Mouse (Mus musculus) kidney, adult 9 months (tissue): ENCODE measurements around the gene Mprip.

Source experiments
- DNase-seq: peaks from one replicate; pipeline ENCODE4 v3.0.0; 2022

Mprip gene

GRCm38 (mm10) chr11:59808170-59808960 is 147.3 kb downstream of the Mprip start:
- peak; percentile 11 for DNase-seq

DNA sequence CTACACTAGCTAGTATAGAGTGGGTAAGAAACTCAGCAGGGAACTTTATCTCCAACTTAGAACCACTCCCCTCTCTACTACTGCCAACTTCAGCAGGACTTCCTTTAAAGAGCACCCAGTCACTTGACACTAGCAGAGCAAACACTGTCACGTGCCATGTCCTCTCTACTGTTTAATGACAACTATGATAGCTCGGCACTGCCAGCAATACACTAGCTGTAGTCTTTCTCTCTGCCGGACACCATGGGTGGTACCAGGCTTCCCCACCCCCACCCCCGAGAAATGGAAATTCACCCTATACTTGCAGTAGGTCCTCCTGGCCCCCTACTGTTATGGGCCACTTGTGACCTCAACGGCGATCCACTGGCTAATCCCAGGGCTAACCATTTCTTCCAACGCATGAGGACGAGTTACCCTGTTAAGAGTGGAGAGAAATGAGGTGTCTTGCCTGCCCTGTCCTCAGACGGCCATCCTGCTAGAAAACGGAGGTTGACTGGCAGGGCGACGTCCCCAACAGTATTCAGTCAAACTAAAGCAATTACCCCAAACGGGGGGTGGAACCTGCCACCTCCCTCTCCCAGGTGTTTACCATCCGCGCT is 148.1 kb downstream of the Mprip start:
- DNase-seq = peak; percentile 75

DNA sequence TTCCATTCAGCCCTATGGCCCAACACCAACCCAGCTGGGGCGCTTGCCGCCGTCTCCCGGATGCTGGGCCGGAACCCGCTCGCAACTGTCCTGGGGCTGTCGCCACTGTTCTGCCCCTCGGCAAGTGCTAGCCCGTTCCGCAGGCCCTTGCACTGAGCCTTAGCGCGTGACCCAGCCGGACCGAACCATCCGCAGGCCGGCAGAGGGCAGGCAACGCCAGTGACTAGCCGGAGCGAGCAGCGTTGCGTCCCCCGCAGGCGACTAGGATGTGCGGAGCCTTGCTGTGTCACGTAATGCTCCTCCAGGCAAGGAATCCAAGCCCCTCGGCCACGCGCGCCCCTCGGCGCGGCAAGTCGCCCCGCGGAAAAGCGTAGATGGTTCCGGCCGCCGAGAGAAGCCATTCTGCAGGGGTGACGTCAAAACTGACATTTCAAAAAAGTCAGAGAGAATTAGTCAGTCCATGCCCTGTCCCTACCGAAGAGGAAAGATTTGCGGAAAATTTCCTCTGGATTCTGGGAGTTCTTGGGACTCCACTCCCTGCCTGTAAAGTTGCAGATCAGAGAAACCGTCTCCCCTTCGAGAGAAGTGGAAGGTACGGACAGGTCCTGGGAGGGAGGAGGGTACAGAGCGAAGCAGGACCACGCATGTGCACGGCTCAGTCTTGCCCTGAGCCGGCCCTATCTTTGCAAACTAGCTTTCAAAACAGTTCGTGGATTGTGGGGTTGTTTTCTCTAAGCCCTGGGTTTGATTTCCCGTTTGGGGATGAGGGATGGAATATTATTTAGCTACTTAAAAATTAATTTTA is 148.8 kb downstream of the Mprip start, which contains the start of gene Flcn:
Gene Flcn (minus strand): TSS at position 347 of the 805 bp plus-strand sequence.
- DNase-seq = peak; percentile 91

- DNase-seq = no peak
Measured at GRCm38 (mm10) chr11:59810480-59811158, 149.5 kb downstream of the Mprip start.

DNA sequence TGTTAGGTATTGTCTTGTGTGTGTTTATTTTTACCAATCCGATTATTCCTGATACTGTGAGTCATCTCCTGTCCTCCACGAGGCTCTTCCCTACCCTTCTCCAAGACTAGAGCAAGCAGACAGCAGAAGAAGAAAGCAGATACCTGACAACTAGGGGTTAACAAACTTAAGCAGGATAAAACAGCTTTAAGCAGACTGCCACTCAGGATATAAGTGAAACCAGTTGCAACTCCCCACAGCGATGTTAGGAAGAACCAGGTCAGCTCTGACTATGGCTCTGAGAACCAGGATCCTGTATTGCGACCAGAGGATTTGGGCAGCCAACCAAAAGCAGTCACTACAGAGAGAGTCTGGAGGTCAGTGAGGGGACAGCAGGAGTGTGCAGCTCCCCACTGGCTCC is 150.1 kb downstream of the Mprip start:
- no peak for DNase-seq

DNA sequence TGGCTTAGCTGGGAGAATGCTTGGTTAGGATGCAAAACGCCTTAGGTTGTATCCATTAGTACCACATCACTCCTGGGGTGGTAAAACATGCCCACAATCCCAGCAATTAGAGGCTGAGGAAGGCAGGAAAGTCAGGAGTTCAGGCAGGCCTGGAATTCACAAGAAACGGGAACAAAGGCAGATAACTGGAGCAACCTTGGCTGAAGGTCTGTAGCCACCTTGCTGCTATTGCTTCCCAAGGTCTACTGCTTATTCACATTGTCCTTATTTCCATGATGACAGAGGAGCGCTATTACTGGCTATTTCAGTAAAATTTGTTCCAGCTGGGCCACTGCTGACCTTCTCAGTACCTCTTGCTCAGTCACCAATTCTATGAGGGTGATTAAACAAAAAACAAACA is 152.2 kb downstream of the Mprip start:
- no peak for DNase-seq

GRCm38 (mm10) chr11:59814311-59814710 is 153.2 kb downstream of the Mprip start:
- no peak for DNase-seq

DNA sequence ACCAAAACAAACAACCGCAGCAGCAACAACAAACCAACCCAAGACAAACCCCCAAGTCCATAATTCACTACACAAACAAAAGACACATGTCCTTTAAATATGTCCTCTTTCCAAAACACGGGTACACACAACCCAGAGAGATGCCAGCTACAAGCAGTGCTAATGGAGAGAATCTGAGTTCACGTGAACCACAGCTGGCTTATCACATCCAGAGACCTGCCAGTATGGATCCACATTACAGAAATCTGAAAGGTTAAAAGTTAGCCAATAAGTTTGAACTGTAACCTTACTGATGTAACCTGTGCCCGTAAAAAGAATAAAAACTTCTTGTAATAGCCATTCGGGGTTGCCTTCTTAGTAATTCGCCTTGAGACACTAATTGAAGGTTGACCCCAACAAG is 153.8 kb downstream of the Mprip start:
- DNase-seq = no peak

- no peak for DNase-seq
Measured at GRCm38 (mm10) chr11:59815482-59816065, 154.5 kb downstream of the Mprip start.

DNA sequence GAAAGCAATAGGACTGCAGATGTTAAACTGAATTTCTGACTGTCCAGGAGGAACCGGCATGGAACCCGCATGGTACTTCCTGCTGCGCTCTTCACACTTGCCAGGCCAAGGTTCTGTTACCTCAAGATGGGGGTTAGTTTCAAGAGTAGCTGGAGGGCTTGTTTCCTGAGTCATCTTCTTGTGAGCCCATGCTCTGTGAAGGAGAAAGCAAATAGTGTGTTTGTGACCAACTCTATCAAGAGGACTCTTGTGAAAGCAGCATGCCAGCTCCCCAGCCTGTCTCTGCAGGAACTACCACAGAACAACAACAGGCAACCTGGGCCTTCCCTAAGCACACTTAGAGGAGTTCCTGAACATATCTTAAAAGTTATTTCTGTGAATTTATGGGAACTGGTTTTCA is 156.8 kb downstream of the Mprip start:
- no peak for DNase-seq

GRCm38 (mm10) chr11:59821625-59822024 is 160.5 kb downstream of the Mprip start:
- no peak for DNase-seq
